Mouse (Mus musculus): ENCODE data around the gene Kctd4.

The Kctd4 gene

DNA sequence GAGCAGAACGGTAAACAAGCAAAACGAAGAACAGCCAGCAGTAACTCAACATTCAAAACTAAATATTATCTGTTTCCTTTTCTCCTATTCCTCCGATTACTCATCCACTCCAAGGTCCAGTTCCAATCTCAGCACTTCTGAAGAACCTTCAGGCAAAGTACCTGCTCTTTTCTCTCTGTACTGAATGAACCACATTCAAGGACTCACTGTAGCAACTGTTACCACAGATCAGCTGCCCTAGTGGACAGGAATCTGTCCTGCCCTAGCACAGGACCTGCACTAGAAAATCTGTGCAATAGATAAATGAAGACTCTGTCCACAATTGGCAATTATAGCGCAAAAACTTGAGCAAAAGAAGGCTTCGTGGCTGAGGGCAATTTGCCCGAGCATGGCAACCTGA lies 36.1 kb downstream of the Kctd4 start:
- no peak for DNase-seq (ENCODE audit: low spot score in 2 of 2)

DNA sequence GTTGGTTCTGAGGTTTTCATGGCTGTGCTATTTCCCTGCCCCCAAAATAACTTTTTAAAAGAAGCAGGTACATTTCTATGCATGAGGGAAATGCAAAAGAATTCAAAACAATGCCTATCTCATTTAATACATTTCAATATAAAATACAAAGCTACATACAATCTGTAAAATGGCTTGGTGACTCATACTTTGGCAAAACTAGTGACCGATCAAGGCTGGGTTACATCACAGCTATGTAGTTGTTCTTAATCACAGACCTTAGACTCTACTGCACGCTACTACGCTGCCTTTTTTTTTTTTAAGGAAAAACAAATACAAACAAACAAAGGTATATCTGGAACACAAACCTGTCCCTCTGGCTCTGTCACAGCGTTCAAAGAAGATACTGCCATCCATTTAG lies 37.6 kb downstream of the Kctd4 start:
- no peak for DNase-seq (ENCODE audit: low spot score in 2 of 2)

DNA sequence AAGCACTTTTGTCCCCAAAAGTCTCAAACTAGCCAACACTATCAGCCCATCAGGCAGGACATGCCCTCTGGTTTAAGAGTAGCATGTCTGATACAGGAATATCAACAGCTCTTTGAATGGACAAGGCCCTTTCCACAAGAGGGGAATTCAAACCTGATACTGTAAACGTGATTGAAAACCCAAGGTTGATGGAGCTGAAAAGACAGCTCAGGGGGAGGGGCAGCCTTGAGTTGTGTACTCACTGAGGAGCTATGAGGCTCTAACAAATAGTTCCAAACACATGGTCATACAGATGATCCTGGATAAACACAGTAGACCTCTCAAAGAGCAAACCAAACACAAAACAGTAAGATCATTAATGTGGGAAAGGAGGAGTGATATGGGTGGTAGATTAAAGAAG lies 43.3 kb downstream of the Kctd4 start:
- DNase-seq (ENCODE audit: low spot score in 2 of 2), result no peak

DNA sequence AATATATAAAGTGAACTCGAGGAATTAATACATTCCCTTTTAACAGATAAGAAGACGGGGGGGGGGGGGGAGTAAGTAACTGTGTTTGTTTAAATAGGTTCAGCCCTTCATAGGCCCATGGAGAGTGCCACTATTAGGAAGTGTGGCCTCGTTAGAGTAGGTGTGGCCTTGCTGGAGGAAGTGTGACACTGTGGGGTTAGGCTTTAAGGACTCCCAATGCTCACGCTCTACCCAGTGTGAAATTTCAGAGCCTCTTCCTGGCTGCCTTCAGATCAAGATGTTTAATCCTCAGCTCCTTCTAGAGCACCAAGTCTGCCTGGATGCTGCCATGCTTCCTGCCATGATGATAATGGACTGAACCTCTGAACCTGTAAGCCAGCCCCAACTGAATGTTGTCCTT lies 47.0 kb downstream of the Kctd4 start:
- DNase-seq (ENCODE audit: low spot score in 2 of 2), result no peak

DNA sequence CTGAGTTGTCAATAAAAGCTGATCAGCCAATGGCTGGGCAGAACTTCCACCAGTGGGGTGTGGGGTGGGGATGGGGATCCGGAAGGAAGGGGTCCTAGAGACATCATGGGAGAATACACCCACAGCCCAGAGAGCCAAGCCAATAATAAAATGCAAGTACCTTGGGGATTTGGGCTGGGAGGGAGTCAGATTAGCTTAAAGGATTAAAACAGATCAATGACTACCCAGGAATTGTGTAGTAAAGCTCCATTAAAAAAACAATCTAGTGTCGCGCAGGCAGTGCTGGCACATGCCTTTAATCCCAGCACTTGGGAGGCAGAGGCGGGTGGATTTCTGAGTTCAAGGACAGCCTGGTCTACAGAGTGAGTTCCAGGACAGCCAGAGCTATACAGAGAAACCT lies 50.2 kb downstream of the Kctd4 start:
- DNase-seq (ENCODE audit: low spot score in 2 of 2), result no peak

DNA sequence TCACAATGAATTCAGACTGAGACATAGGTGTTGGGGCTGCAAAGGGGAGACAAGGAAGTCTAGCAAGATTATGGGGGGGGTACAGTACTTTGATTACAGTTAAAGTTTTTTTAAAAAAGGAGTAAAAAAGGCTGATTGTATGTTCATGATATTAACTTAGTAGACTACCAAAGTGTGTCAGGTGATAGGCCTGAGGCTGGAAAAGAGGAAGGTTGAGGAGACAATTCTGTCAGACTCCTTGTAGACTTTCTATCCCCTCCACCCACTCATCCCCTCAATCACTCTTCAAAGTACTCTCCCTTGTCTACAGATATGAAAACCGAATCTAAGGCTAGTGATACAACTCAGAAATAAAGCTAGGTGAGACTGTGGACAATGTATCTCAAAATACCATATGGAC lies 53.4 kb downstream of the Kctd4 start:
- DNase-seq (ENCODE audit: low spot score in 2 of 2), result no peak

DNA sequence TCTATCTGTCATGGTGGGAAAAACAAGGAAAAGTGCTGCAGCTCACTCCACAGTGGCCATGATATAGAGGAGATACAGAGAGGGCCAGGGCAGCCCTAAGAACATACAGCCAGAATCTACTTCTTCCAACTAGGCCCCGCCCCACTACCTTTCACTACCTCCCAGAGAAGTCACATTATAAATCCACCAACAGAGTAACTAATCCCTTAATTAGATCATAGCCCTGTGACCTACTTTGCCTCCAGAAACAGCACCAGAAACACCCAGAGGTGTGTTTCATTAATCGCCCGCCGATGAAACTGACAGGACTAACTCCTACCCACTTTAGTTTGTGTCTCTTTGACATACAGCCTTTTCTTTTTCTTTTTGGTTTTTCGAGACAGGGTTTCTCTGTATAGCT lies 54.4 kb downstream of the Kctd4 start:
- no peak for DNase-seq (ENCODE audit: low spot score in 2 of 2)

DNA sequence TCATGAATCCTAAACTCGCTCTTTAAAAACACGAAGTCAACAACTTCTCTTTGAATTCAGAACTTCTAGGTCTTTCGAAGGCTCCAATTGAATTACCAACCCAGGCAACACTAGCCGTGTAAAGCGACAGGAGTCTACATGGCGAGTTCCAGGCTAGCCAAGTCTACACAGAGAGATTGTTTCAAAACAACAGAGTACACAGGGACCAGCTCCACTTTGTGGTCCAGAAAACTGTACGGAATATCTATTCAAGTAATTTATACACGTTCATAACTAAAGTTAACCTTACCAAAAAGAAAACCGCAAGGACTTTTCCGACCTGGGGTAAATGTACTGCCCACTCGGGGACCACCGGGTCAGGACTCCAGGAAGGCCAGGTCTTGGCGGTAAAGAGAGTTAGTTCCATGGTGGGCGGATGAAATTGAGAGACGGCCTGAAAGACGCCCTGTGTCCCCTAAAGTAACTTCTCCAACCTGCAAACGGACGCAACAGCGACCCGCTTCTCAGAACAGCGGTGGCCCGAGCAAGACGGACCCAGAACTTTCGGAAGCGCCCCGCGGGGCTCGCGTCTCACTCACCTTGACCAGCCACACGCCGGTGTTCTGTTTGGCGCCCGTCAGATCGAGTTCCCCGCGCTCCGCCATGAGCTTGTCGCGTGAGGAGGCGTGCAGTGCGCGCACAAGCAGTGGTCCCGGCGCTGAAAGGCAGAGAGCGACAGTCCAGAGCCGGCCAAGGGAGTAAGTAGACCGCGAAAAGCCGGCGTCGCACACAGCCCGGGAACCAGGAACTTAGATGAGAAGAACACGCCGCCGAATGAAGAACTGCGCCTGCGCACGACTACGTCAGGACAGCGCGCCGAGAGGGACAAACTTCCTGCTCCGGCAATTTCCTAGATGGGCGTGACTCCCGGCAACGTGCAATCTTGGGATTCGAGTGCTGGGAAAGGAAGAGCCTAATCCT lies 55.6 kb downstream of the Kctd4 start, which contains the start of gene Gtf2f2:
Gene Gtf2f2, minus strand, starts transcription at position 764 of the 960 bp plus-strand sequence.
- peak; percentile 94 to 99 for DNase-seq (ENCODE audit: low spot score in 2 of 2)

DNA sequence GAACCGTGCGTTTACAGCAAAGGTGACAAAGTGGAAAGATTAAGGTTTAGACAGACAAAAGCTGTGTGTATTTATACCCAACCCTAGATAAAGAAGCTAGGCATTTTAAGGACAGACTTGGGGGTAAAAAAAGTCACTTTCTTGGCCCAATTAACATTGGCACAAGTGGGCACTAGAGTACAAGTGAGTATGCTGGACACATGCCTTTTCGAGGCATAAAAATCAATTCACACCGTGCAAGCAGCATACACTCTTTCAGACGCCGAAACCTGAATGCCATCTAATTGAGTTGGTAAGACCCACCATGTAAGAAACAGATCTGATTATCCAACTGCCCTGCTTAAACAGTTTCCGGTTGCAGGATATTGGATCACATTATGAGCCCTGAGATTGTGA lies 56.3 kb downstream of the Kctd4 start:
- no peak for DNase-seq (ENCODE audit: low spot score in 2 of 2)

DNA sequence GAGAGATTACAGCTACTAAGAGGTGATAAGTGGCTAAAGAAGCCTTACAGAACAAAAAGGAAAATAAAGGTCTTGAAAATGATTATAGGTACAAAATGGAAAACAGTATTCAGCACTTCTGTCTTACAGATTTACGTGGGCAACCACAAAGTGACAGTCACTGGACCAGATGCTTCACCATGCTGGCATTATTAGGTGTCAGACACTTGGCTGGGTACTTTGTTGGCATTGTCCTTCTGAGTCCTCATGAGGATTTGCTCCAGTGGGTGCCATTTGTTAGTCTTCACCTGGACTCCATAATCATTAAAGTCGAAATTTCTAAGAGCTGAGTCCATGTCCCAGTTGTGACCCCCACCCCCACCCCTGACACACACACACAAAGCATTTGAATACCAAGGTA lies 59.5 kb downstream of the Kctd4 start:
- no peak for DNase-seq (ENCODE audit: low spot score in 2 of 2)

Measured in right cerebral cortex, adult 2 months (tissue).